Mouse (Mus musculus) heart, embryonic 12.5 days (tissue): Measurements from ENCODE around the gene Pex7. TPM values are rescaled to one million over a fixed set of nuclear protein-coding genes. Genes with fewer than 3 reads are reported as not detected.
"Not testable (repeated sequence)": the region's sequence is repeated elsewhere in the genome, so short reads cannot be mapped to it uniquely, and the experiment has no call there.

Experiments used
- ATAC-seq: fragments of 200-750 bp; cut with Nextera tagmentation; 2 replicates; pipeline ENCODE4 v1.8.0; 2017; ENCODE audit warnings: moderate TSS enrichment, moderate library complexity; ENCODE audit not compliant: insufficient number of reproducible peaks, low FRiP score
- H3K27ac ChIP-seq: fragments of 300-500 bp; sonication (generic); 2 replicates; pipeline ENCODE4 v1.5.1; 2016; ENCODE audit warnings: mild to moderate bottlenecking, moderate library complexity; ENCODE audit not compliant: poor library complexity, severe bottlenecking
- H3K27me3 ChIP-seq: fragments of 300-500 bp; sonication (generic); replicated peaks from 2 replicates; pipeline ENCODE4 v1.6.1; 2016; ENCODE audit warnings: mild to moderate bottlenecking, moderate library complexity
- H3K36me3 ChIP-seq: fragments of 300-500 bp; sonication (generic); 2 replicates; pipeline ENCODE4 v1.6.1; 2016; ENCODE audit warnings: mild to moderate bottlenecking, moderate library complexity
- H3K4me1 ChIP-seq: fragments of 300-500 bp; sonication (generic); replicated peaks from 2 replicates; pipeline ENCODE4 v1.6.1; 2016; ENCODE audit warnings: mild to moderate bottlenecking
- H3K4me2 ChIP-seq: fragments of 300-500 bp; sonication (generic); 2 replicates; pipeline ENCODE4 v1.6.1; 2016; ENCODE audit warnings: mild to moderate bottlenecking, moderate library complexity
- H3K4me3 ChIP-seq: fragments of 300-500 bp; sonication (generic); 2 replicates; pipeline ENCODE4 v1.5.1; 2016; ENCODE audit warnings: mild to moderate bottlenecking
- H3K9ac ChIP-seq: fragments of 300-500 bp; sonication (generic); 2 replicates; pipeline ENCODE4 v1.6.1; 2016; ENCODE audit warnings: mild to moderate bottlenecking, moderate library complexity
- H3K9me3 ChIP-seq: fragments of 300-500 bp; sonication (generic); replicated peaks from 2 replicates; pipeline ENCODE4 v1.6.1; 2016; ENCODE audit warnings: mild to moderate bottlenecking, moderate library complexity
- WGBS: fragments of 180-500 bp; shearing (Covaris S2); methylation state at CpG from one replicate; pipeline ENCODE4 v1.1.7; 2016; 5-methylcytosine and 5-hydroxymethylcytosine counted together
- polyA plus RNA-seq: library from polyadenylated mRNA; unstranded; fragments of >200 nt; fragmentation: Nextera tagmentation; extraction: Ambion mirVana; gene quantifications from 2 replicates; pipeline ENCODE4 v1.2.1, GENCODE M21; 2016

Gene Pex7
- polyA plus RNA-seq, 1 experiment from 2014 or later = 36.4 TPM

DNA sequence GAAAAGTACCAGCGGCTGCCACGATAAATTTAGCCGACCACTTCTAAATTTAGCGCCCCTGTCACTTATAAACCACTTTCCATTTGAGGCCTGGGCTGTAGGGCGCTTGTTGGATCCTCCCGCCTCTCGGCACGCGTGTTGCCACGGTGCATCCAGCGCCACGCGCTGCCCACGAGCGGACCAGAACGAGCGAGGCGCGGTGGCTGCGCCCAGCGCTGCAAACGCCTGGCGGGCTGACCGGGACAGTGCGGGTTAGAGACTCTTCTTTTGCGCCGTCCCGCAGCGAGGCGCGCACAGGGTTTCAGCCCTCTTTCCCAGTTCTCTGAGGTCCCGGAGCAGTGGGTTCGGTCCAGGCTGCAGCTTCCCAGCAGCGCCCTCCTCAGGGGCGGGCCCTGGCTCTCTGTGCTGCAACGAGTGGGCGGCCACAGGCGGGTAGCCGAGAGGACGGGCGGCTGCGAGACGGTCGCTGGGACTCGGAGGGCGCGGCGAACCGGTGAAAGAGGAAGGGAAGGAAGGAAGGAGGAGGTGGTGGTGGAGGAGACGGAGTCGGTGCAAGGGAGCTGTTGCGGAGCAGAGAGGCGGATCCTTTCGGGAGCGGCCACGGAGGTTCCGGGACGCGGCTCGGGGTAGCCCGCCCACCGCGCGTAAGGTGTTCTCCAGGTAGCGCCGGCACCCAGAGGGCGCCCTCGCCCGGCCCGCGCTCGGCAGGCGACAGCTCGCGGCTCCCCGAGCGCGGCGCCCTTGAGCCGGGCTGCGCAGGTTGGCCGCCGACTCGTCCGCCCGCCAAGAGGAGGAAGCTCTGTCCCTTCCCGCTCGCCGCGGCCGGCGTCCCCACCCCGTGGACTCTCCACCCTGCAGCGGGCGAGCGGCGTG lies 26.3 kb upstream of the Pex7 start:
- H3K36me3 ChIP-seq = no peaks in the 10 kb centered on the region
- peaks cover 25% of the 10 kb centered on the region for H3K4me1 ChIP-seq
- H3K27me3 ChIP-seq = no peaks in the 10 kb centered on the region
- under 1% methylated on average over 89 of the region's 97 CpGs for WGBS
- peak overlapping the region; percentile 96 for H3K4me2 ChIP-seq
- peak; percentile 89 for ATAC-seq
- H3K4me3 ChIP-seq = peak overlapping the region; percentile 90
- peak overlapping the region; percentile 91 for H3K9ac ChIP-seq
- no peaks in the 10 kb centered on the region for H3K9me3 ChIP-seq
- peak overlapping the region; percentile 91 for H3K27ac ChIP-seq

GRCm38 (mm10) chr10:19932986-19933385 lies 25.5 kb upstream of the Pex7 start:
- no peaks in the 10 kb centered on the region for H3K36me3 ChIP-seq
- H3K4me1 ChIP-seq = peaks cover 22% of the 10 kb centered on the region
- no peaks in the 10 kb centered on the region for H3K27me3 ChIP-seq
- no peak for ATAC-seq
- no peak overlapping the region for H3K4me3 ChIP-seq
- no peak overlapping the region for H3K9ac ChIP-seq
- WGBS = 39% methylated on average over 3 of the region's 3 CpGs
- H3K27ac ChIP-seq = peak overlapping the region; percentile 63
- no peak overlapping the region for H3K4me2 ChIP-seq
- no peaks in the 10 kb centered on the region for H3K9me3 ChIP-seq

GRCm38 (mm10) chr10:19928205-19928604 lies 20.7 kb upstream of the Pex7 start:
- no peaks in the 10 kb centered on the region for H3K27me3 ChIP-seq
- H3K4me3 ChIP-seq = no peak overlapping the region
- 37% methylated on average over 1 of the region's 1 CpGs for WGBS
- 0 out of 2 replicates have a peak, but pooled peaks have one; percentile 25 for ATAC-seq
- no peak overlapping the region for H3K4me2 ChIP-seq
- H3K9ac ChIP-seq = no peak overlapping the region
- peak overlapping the region; percentile 93 for H3K27ac ChIP-seq
- H3K36me3 ChIP-seq = no peaks in the 10 kb centered on the region
- H3K4me1 ChIP-seq = peaks cover 14% of the 10 kb centered on the region
- no peaks in the 10 kb centered on the region for H3K9me3 ChIP-seq

GRCm38 (mm10) chr10:19926391-19926897 lies 19.0 kb upstream of the Pex7 start:
- WGBS = 38% methylated on average over 4 of the region's 4 CpGs

GRCm38 (mm10) chr10:19924256-19924655 lies 16.8 kb upstream of the Pex7 start:
- 73% methylated on average over 2 of the region's 2 CpGs for WGBS
- H3K4me1 ChIP-seq = peaks cover 17% of the 10 kb centered on the region; the same call in 1 of the 2 replicates
- H3K4me3 ChIP-seq = no peak overlapping the region
- H3K4me2 ChIP-seq = no peak overlapping the region
- H3K9me3 ChIP-seq = no peaks in the 10 kb centered on the region
- H3K27ac ChIP-seq = no peak overlapping the region
- no peak for ATAC-seq
- no peaks in the 10 kb centered on the region for H3K27me3 ChIP-seq
- H3K36me3 ChIP-seq = no peaks in the 10 kb centered on the region
- no peak overlapping the region for H3K9ac ChIP-seq

More at GRCm38 (mm10) chr10:19926391-19926897, 19.0 kb upstream of the Pex7 start:
- Histone ChIP-seq H3K4me1 (peaks cover 17% of the 10 kb centered on the region; the same call in 1 of the 2 replicates), H3K27ac (peak overlapping the region; percentile 67)
- H3K9ac ChIP-seq, H3K27me3 ChIP-seq, ATAC-seq, H3K4me2 ChIP-seq, H3K9me3 ChIP-seq, H3K36me3 ChIP-seq, H3K4me3 ChIP-seq: not testable (repeated sequence)

GRCm38 (mm10) chr10:19922410-19922809 lies 14.9 kb upstream of the Pex7 start:
- H3K9me3 ChIP-seq = no peaks in the 10 kb centered on the region
- H3K4me2 ChIP-seq = no peak overlapping the region
- peaks cover 14% of the 10 kb centered on the region; the same call in 1 of the 2 replicates for H3K4me1 ChIP-seq
- H3K9ac ChIP-seq = no peak overlapping the region
- no peak for ATAC-seq
- 51% methylated on average over 4 of the region's 4 CpGs for WGBS
- no peak overlapping the region for H3K27ac ChIP-seq
- no peaks in the 10 kb centered on the region for H3K27me3 ChIP-seq
- no peak overlapping the region for H3K4me3 ChIP-seq
- no peaks in the 10 kb centered on the region for H3K36me3 ChIP-seq

- H3K36me3 ChIP-seq = no peaks in the 10 kb centered on the region
- no peaks in the 10 kb centered on the region for H3K9me3 ChIP-seq
- WGBS = 30% methylated on average over 1 of the region's 1 CpGs
- no peak for ATAC-seq
- no peak overlapping the region for H3K4me2 ChIP-seq
- H3K9ac ChIP-seq = no peak overlapping the region
- H3K27me3 ChIP-seq = 0 out of 2 replicates have a peak, but pooled peaks cover under 1% of the 10 kb centered on the region
- no peak overlapping the region for H3K4me3 ChIP-seq
- no peaks in the 10 kb centered on the region for H3K4me1 ChIP-seq
- no peak overlapping the region for H3K27ac ChIP-seq
Measured at GRCm38 (mm10) chr10:19915301-19915700, 7.8 kb upstream of the Pex7 start.

- Histone ChIP-seq H3K36me3 (no peaks in the 10 kb centered on the region), H3K9me3 (no peaks in the 10 kb centered on the region), H3K9ac (no peak overlapping the region), H3K4me2 (no peak overlapping the region), H3K27me3 (peaks cover 6% of the 10 kb centered on the region; the same call in 1 of the 2 replicates), H3K4me1 (no peaks in the 10 kb centered on the region), H3K27ac (no peak overlapping the region), H3K4me3 (no peak overlapping the region)
- 79% methylated on average over 4 of the region's 4 CpGs for WGBS
- ATAC-seq = no peak
Measured at GRCm38 (mm10) chr10:19913806-19914205, 6.3 kb upstream of the Pex7 start.

DNA sequence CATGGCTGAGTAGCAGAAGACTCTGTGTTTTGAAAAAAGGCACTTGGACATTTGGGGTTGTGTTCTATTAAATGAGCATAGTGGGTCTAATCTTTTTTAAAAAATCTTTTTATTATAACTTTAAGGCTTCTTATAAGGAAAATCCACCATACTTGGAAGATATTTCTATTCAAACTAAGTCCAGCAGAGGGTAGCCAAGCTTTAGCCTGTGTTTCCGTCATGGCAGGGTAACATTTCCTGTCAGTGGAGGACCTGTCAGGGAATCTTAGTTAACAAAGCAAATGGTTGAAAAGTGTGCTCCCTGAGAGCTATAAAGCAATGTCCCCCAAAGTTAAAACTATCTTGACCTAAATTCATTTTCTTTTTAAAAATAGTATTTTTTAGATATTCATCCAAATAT lies 4.1 kb upstream of the Pex7 start:
- H3K27ac ChIP-seq = no peak overlapping the region
- H3K36me3 ChIP-seq = no peaks in the 10 kb centered on the region
- H3K4me2 ChIP-seq = no peak overlapping the region
- peaks cover 6% of the 10 kb centered on the region; the same call in 1 of the 2 replicates for H3K27me3 ChIP-seq
- no peak overlapping the region for H3K4me3 ChIP-seq
- H3K9me3 ChIP-seq = no peaks in the 10 kb centered on the region
- no peak for ATAC-seq
- no peaks in the 10 kb centered on the region for H3K4me1 ChIP-seq
- WGBS = 11% methylated on average over 1 of the region's 1 CpGs
- no peak overlapping the region for H3K9ac ChIP-seq

GRCm38 (mm10) chr10:19910516-19910915 lies 3.0 kb upstream of the Pex7 start:
- H3K36me3 ChIP-seq = no peaks in the 10 kb centered on the region
- H3K4me3 ChIP-seq = no peak overlapping the region
- no peaks in the 10 kb centered on the region for H3K9me3 ChIP-seq
- no peak for ATAC-seq
- no peak overlapping the region for H3K27ac ChIP-seq
- H3K4me1 ChIP-seq = no peaks in the 10 kb centered on the region
- peaks cover 6% of the 10 kb centered on the region; the same call in 1 of the 2 replicates for H3K27me3 ChIP-seq
- 75% methylated on average over 2 of the region's 2 CpGs for WGBS
- H3K4me2 ChIP-seq = no peak overlapping the region
- H3K9ac ChIP-seq = no peak overlapping the region

GRCm38 (mm10) chr10:19908076-19908475 lies 587 bp upstream of the Pex7 start:
- Histone ChIP-seq H3K27ac (no peak overlapping the region), H3K9me3 (no peaks in the 10 kb centered on the region), H3K9ac (no peak overlapping the region), H3K4me1 (no peaks in the 10 kb centered on the region), H3K4me2 (no peak overlapping the region), H3K27me3 (peaks cover 6% of the 10 kb centered on the region; the same call in 1 of the 2 replicates), H3K4me3 (no peak overlapping the region), H3K36me3 (peaks cover 6% of the 10 kb centered on the region; the same call in 1 of the 2 replicates)
- no peak for ATAC-seq
- whole genome bisulfite sequencing = 73% methylated on average over 2 of the region's 2 CpGs
